Mouse (Mus musculus): ENCODE measurements around the gene Ccdc124.

GRCm38 (mm10) chr8:70878178-70878577 is 4.4 kb upstream of the Ccdc124 start:
- no peak for TF ChIP-seq CTCF (IDR thresholded peaks at IDR 0.05; ENCODE audit: borderline replicate concordance, control insufficient read depth, extremely low read depth, insufficient read depth, low read length, poor library complexity)
- TF ChIP-seq POLR2A (IDR thresholded peaks at IDR 0.05; ENCODE audit: control insufficient read depth, extremely low read depth, insufficient read depth, low read length, poor library complexity): no peak
